Mouse (Mus musculus) small intestine, adult 2 months (tissue): Measurements from ENCODE around the gene Prpf19.

Source experiments
- CTCF ChIP-seq: fragments of 200-500 bp; IDR thresholded peaks from 2 replicates; pipeline ENCODE4 v1.5.1; 2012; ENCODE audit warnings: low read depth, mild to moderate bottlenecking, control low read depth, inconsistent platforms, low read length, moderate library complexity, mixed read lengths; ENCODE audit not compliant: insufficient replicate concordance, insufficient read length; ENCODE audit errors: extremely low read depth
- POLR2A ChIP-seq: fragments of 200-500 bp; IDR thresholded peaks from 2 replicates; pipeline ENCODE4 v1.6.1; 2012; ENCODE audit warnings: low read depth, mild to moderate bottlenecking, control low read depth, inconsistent platforms, low read length, moderate library complexity

DNA sequence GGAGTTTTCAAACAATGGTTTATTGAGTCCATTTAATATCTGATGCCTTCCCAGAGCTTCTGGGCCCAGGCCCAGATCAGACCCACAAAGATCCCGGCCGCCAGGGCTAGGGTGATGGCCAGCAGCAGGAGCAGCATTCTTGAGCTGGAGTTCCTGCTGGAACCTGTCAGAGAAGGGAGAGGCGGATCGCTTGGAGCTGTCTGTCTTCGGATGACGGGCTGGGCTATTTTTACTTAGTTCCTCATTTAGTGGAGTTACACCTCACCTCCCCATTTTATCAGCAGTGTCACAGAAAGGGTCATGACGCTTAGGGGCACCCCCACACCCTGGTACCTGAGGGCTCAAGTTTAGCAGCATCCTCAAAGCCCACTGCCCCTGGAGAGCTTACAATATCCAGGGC, 19.3 kb downstream of the Prpf19 start:
- TF ChIP-seq CTCF (no peak), POLR2A (no peak)
